19 mouse cellular contexts compared by ENCODE assay signal in genomic region chr16:70868241-70868640, GRCm38 (mm10).
DNase-seq lines count a peak whose midpoint lies in the region; ATAC-seq and TF ChIP-seq lines count a peak whose summit lies in the region.
"Had no signal": no experiment of that assay in that cellular context is flagged by ENCODE, and none has a peak within 500 bp of the region (broad histone marks: within the 10 kb centered on the region; RNA-seq: fewer than 3 reads in every experiment).

No protein-coding gene starts in this region.

- H3K36me3 ChIP-seq in MEL (ENCODE audit: control insufficient read depth in 1 of 2, insufficient read depth in 2 of 2, low read length in 2 of 2): no peaks in the 10 kb centered on the region
- H3K36me3 ChIP-seq in kidney, adult 2 months (ENCODE audit: control insufficient read depth, insufficient read depth, low read length): no peaks in the 10 kb centered on the region
- H3K36me3 ChIP-seq: embryonic facial prominence, embryonic 15.5 days; heart, embryonic 13.5 days; limb, embryonic 12.5 days had no signal

- peak; percentile 88 for ATAC-seq in frontal cortex, adult (ENCODE audit: low TSS enrichment)
- ATAC-seq: inflammation-experienced regulatory T-cells, adult 6 months had no signal

- H3K4me1 ChIP-seq in MEL (ENCODE audit: control insufficient read depth in 1 of 2, insufficient read depth in 2 of 2, low read length in 2 of 2): no peaks in the 10 kb centered on the region
- H3K4me1 ChIP-seq in kidney, adult 2 months (ENCODE audit: control insufficient read depth, insufficient read depth, low read length): no peaks in the 10 kb centered on the region
- H3K4me1 ChIP-seq: embryonic facial prominence, embryonic 15.5 days; limb, embryonic 12.5 days; megakaryocyte, embryonic 14.5 days had no signal

- WGBS in kidney, adult 2 months: 48% methylated on average over 2 of the region's 2 CpGs

- H3K79me2 ChIP-seq in MEL (ENCODE audit: control insufficient read depth, insufficient read depth, low read length, poor library complexity): no peaks in the 10 kb centered on the region

- no peak for TF ChIP-seq POLR2A in MEL (IDR thresholded peaks at IDR 0.05; ENCODE audit: control insufficient read depth in 1 of 2, insufficient read depth in 1 of 2, low read depth in 1 of 2, low read length in 2 of 2, poor library complexity in 1 of 2)
- TF ChIP-seq POLR2A in kidney, adult 2 months (IDR thresholded peaks at IDR 0.05; ENCODE audit: low read depth, low read length): no peak

- TF ChIP-seq CTCF in MEL (IDR thresholded peaks at IDR 0.05 in 2 of 3, conservative IDR thresholded peaks at IDR 0.05 in 1 of 3; ENCODE audit: control insufficient read depth in 1 of 3, insufficient read depth in 1 of 3, low read depth in 2 of 3, low read length in 3 of 3, poor library complexity in 1 of 3, severe bottlenecking in 1 of 3): no peak; a peak in 1 of 6 replicates
- no peak for TF ChIP-seq CTCF in kidney, adult 2 months (conservative IDR thresholded peaks at IDR 0.05; ENCODE audit: insufficient read depth, insufficient read length, low read depth, low read length)

- no peaks in the 10 kb centered on the region for H3K9me3 ChIP-seq in MEL (replicated peaks; ENCODE audit: insufficient read depth, low read length)
- H3K9me3 ChIP-seq: embryonic facial prominence, embryonic 15.5 days; heart, embryonic 13.5 days; limb, embryonic 12.5 days; megakaryocyte, embryonic 14.5 days had no signal

- no peak overlapping the region for H3K9ac ChIP-seq in MEL (ENCODE audit: control insufficient read depth, low read depth, low read length, poor library complexity, severe bottlenecking)
- H3K9ac ChIP-seq: embryonic facial prominence, embryonic 15.5 days; heart, embryonic 13.5 days; limb, embryonic 12.5 days had no signal

- TF ChIP-seq EP300 in MEL (IDR thresholded peaks at IDR 0.05; ENCODE audit: low read depth in 1 of 2, low read length in 2 of 2): no peak

- DNase-seq in frontal cortex, postnatal 14 days (ENCODE audit: low spot score in 2 of 2): no peak
- peak; percentile 14 for DNase-seq in left cerebral cortex, adult 11 months (ENCODE audit: low spot score)
- no peak for DNase-seq in left cerebral cortex, adult 8-10 months (ENCODE audit: low spot score in 2 of 2)
- no peak for DNase-seq in MEL (ENCODE audit: low read depth, low spot score)
- peak; percentile 57 to 62 for DNase-seq in left cerebral cortex, postnatal 14 days (ENCODE audit: low spot score in 2 of 2)
- DNase-seq in thymus, postnatal 10 days (ENCODE audit: low spot score in 2 of 2): no peak
- DNase-seq in kidney, adult 2 months: no peak
- DNase-seq: adrenal gland, postnatal 14 days; cerebellum, adult 8-10 months; kidney, postnatal 4 days; lung, adult 2 months; thymus, postnatal 4 days had no signal

- H3K27me3 ChIP-seq in MEL (ENCODE audit: control insufficient read depth in 1 of 2, insufficient read depth in 2 of 2, low read length in 2 of 2): no peaks in the 10 kb centered on the region
- no peaks in the 10 kb centered on the region for H3K27me3 ChIP-seq in kidney, adult 2 months (replicated peaks; ENCODE audit: control insufficient read depth, insufficient read depth, low read length)
- H3K27me3 ChIP-seq: CH12.LX; embryonic facial prominence, embryonic 15.5 days; heart, embryonic 13.5 days; limb, embryonic 12.5 days; megakaryocyte, embryonic 14.5 days had no signal

- peak; percentile 21 for TF ChIP-seq RAD21 in MEL (IDR thresholded peaks at IDR 0.05; ENCODE audit: low read depth, low read length)

- H3K27ac ChIP-seq in MEL (ENCODE audit: control insufficient read depth, low read depth, low read length): no peak overlapping the region
- no peak overlapping the region for H3K27ac ChIP-seq in kidney, adult 2 months (ENCODE audit: insufficient read depth, low read depth, low read length)
- H3K27ac ChIP-seq: embryonic facial prominence, embryonic 15.5 days; heart, embryonic 13.5 days; limb, embryonic 12.5 days had no signal

- intact Hi-C loops in left cerebral cortex, postnatal 14 days (cut with DNase I): no loop called here

- H3K4me3 ChIP-seq in MEL (ENCODE audit: control insufficient read depth in 1 of 2, insufficient read depth in 1 of 2, low read depth in 2 of 2, low read length in 2 of 2): no peak overlapping the region
- H3K4me3 ChIP-seq in kidney, adult 2 months (ENCODE audit: insufficient read depth, low read depth, low read length): no peak overlapping the region
- H3K4me3 ChIP-seq: embryonic facial prominence, embryonic 15.5 days; heart, embryonic 13.5 days; limb, embryonic 12.5 days; megakaryocyte, embryonic 14.5 days had no signal

TF ChIP-seq in MEL, 35 proteins besides CTCF, POLR2A, EP300 and RAD21:
- no peak for TF ChIP-seq CHD1 (IDR thresholded peaks at IDR 0.05; ENCODE audit: low read depth, low read length)
- TF ChIP-seq JUND (IDR thresholded peaks at IDR 0.05; ENCODE audit: low read depth, low read length): no peak
- TF ChIP-seq MAZ (IDR thresholded peaks at IDR 0.05; ENCODE audit: low read depth, low read length): no peak
- TF ChIP-seq MAFK (IDR thresholded peaks at IDR 0.05; ENCODE audit: borderline replicate concordance, low read depth, low read length): no peak
- no peak for TF ChIP-seq CHD2 (IDR thresholded peaks at IDR 0.05; ENCODE audit: low read length)
- no peak for TF ChIP-seq MEF2A (IDR thresholded peaks at IDR 0.05; ENCODE audit: extremely low read depth, insufficient replicate concordance, low read depth, low read length, poor library complexity, severe bottlenecking)
- no peak for TF ChIP-seq ZKSCAN1 (IDR thresholded peaks at IDR 0.05; ENCODE audit: low read depth, low read length)
- TF ChIP-seq POLR2AphosphoS2 (IDR thresholded peaks at IDR 0.05; ENCODE audit: low read length): no peak
- TF ChIP-seq USF2 (IDR thresholded peaks at IDR 0.05; ENCODE audit: borderline replicate concordance in 1 of 2, insufficient read depth in 1 of 2, low read depth in 1 of 2, low read length in 2 of 2): no peak
- TF ChIP-seq E2F4 (IDR thresholded peaks at IDR 0.05; ENCODE audit: borderline replicate concordance, low read depth, low read length): no peak
- TF ChIP-seq USF1 (IDR thresholded peaks at IDR 0.05; ENCODE audit: low read depth, low read length): no peak
- no peak for TF ChIP-seq NRF1 (IDR thresholded peaks at IDR 0.05; ENCODE audit: insufficient read depth, low read depth, low read length, poor library complexity, severe bottlenecking)
- no peak for TF ChIP-seq MYC (IDR thresholded peaks at IDR 0.05; ENCODE audit: low read depth, low read length)
- no peak for TF ChIP-seq GABPA (IDR thresholded peaks at IDR 0.05; ENCODE audit: low read depth, low read length)
- no peak for TF ChIP-seq HCFC1 (IDR thresholded peaks at IDR 0.05; ENCODE audit: low read depth, low read length)
- TF ChIP-seq ZNF384 (IDR thresholded peaks at IDR 0.05; ENCODE audit: low read depth, low read length): no peak

Comparison
In these comparisons a context has a peak if more than half of its experiments do, and no peak if none do; other contexts are left out.
1. DNase-seq: peak in left cerebral cortex, adult 11 months (single experiment) and left cerebral cortex, postnatal 14 days (2 of 2); none in frontal cortex, postnatal 14 days (0 of 2), left cerebral cortex, adult 8-10 months (0 of 2), MEL (single experiment), thymus, postnatal 10 days (0 of 2) and kidney, adult 2 months (single experiment).